Mouse (Mus musculus) testis, adult 2 months (tissue): Measurements from ENCODE around the gene Ggnbp2. TPM values are rescaled to one million over a fixed set of nuclear protein-coding genes. Genes with fewer than 3 reads are reported as not detected.
A peak's percentile ranks its signal among the peaks of the same experiment; 100 is the strongest.

Source experiments
- H3K27ac ChIP-seq: fragments of 200-500 bp; 2 replicates; pipeline ENCODE4 v1.5.1; 2012; ENCODE audit warnings: low read depth, low read length; ENCODE audit not compliant: control insufficient read depth, insufficient read depth
- H3K27me3 ChIP-seq: fragments of 200-500 bp; 2 replicates; pipeline ENCODE4 v1.6.1; 2012; ENCODE audit warnings: mild to moderate bottlenecking, low read length, moderate library complexity; ENCODE audit not compliant: control insufficient read depth, insufficient read depth
- H3K36me3 ChIP-seq: fragments of 200-500 bp; 2 replicates; pipeline ENCODE4 v1.6.1; 2012; ENCODE audit warnings: mild to moderate bottlenecking, low read length; ENCODE audit not compliant: control insufficient read depth, insufficient read depth
- H3K4me1 ChIP-seq: fragments of 200-500 bp; 2 replicates; pipeline ENCODE4 v1.6.1; 2012; ENCODE audit warnings: low read length; ENCODE audit not compliant: control insufficient read depth, insufficient read depth
- H3K4me3 ChIP-seq: fragments of 200-500 bp; 2 replicates; pipeline ENCODE4 v1.5.1; 2012; ENCODE audit warnings: low read depth, mild to moderate bottlenecking, low read length, moderate library complexity, mixed read lengths; ENCODE audit not compliant: control insufficient read depth
- CTCF ChIP-seq: fragments of 200-500 bp; IDR thresholded peaks from 2 replicates; pipeline ENCODE4 v1.5.1; 2012; ENCODE audit warnings: low read depth, mild to moderate bottlenecking, inconsistent platforms, low read length, moderate library complexity; ENCODE audit not compliant: control insufficient read depth, insufficient read depth, insufficient replicate concordance
- POLR2A ChIP-seq: fragments of 200-500 bp; IDR thresholded peaks from 2 replicates; pipeline ENCODE4 v1.6.1; 2012; ENCODE audit warnings: low read depth, mild to moderate bottlenecking, inconsistent platforms, low read length, moderate library complexity; ENCODE audit not compliant: control insufficient read depth
- polyA plus RNA-seq: library from polyadenylated mRNA; depleted of rRNA; stranded (reverse); fragments of >200 nt; gene quantifications from 2 replicates; pipeline ENCODE4 v1.2.3, GENCODE M21; 2012; rRNA removed

The Ggnbp2 gene
- polyA plus RNA-seq, 1 experiment, result 308 TPM

- H3K27ac ChIP-seq, result no peak overlapping the region
These were observed 56.7 kb downstream of the Ggnbp2 start for GRCm38 (mm10) chr11:84813724-84814510.

GRCm38 (mm10) chr11:84804373-84804772, 66.2 kb downstream of the Ggnbp2 start:
- Histone ChIP-seq H3K27me3 (no peaks in the 10 kb centered on the region), H3K4me3 (no peak overlapping the region), H3K4me1 (no peaks in the 10 kb centered on the region), H3K27ac (no peak overlapping the region), H3K36me3 (no peaks in the 10 kb centered on the region)
- TF ChIP-seq CTCF (no peak), POLR2A (no peak)

More at GRCm38 (mm10) chr11:84813724-84814510, 56.7 kb downstream of the Ggnbp2 start:
- Histone ChIP-seq H3K27me3 (no peaks in the 10 kb centered on the region), H3K36me3 (no peaks in the 10 kb centered on the region), H3K4me3 (no peak overlapping the region), H3K4me1 (peaks cover 2% of the 10 kb centered on the region)
- TF ChIP-seq CTCF (peak; percentile 93; the same call in 1 of the 2 replicates), POLR2A (0 out of 2 replicates have a peak, but pooled peaks have one; percentile 10)

GRCm38 (mm10) chr11:84797627-84798353, 72.8 kb downstream of the Ggnbp2 start:
- no peak for TF ChIP-seq POLR2A
- TF ChIP-seq CTCF, result peak; percentile 99
- Histone ChIP-seq H3K4me3 (peak overlapping the region; percentile 67), H3K4me1 (peaks cover 16% of the 10 kb centered on the region), H3K27me3 (no peaks in the 10 kb centered on the region), H3K27ac (no peak overlapping the region), H3K36me3 (no peaks in the 10 kb centered on the region)

GRCm38 (mm10) chr11:84797026-84797425, 73.6 kb downstream of the Ggnbp2 start:
- H3K36me3 ChIP-seq, result no peaks in the 10 kb centered on the region
- H3K4me1 ChIP-seq, result peaks cover 16% of the 10 kb centered on the region
- no peak for TF ChIP-seq POLR2A
- no peak for TF ChIP-seq CTCF
- peak overlapping the region; percentile 67 for H3K4me3 ChIP-seq
- no peaks in the 10 kb centered on the region for H3K27me3 ChIP-seq
- no peak overlapping the region for H3K27ac ChIP-seq

- Histone ChIP-seq H3K4me3 (peak overlapping the region; percentile 42), H3K4me1 (peaks cover 16% of the 10 kb centered on the region), H3K27ac (no peak overlapping the region), H3K27me3 (no peaks in the 10 kb centered on the region), H3K36me3 (no peaks in the 10 kb centered on the region)
- peak; percentile 93; the same call in 1 of the 2 replicates for TF ChIP-seq CTCF
- TF ChIP-seq POLR2A, result no peak
These were observed 76.0 kb downstream of the Ggnbp2 start for GRCm38 (mm10) chr11:84794496-84795113.

- Histone ChIP-seq H3K36me3 (no peaks in the 10 kb centered on the region), H3K27me3 (no peaks in the 10 kb centered on the region), H3K4me1 (peaks cover 16% of the 10 kb centered on the region), H3K27ac (no peak overlapping the region), H3K4me3 (no peak overlapping the region)
- TF ChIP-seq POLR2A (no peak), CTCF (no peak)
These were observed 77.1 kb downstream of the Ggnbp2 start for GRCm38 (mm10) chr11:84793545-84793944.

- no peak overlapping the region for H3K27ac ChIP-seq
These were observed 80.2 kb downstream of the Ggnbp2 start for GRCm38 (mm10) chr11:84790383-84790782.

More at GRCm38 (mm10) chr11:84790383-84790782, 80.2 kb downstream of the Ggnbp2 start:
- no peaks in the 10 kb centered on the region; the same call in 1 of the 2 replicates for H3K4me1 ChIP-seq
- H3K27me3 ChIP-seq, result no peaks in the 10 kb centered on the region
- no peaks in the 10 kb centered on the region for H3K36me3 ChIP-seq
- no peak overlapping the region for H3K4me3 ChIP-seq
- TF ChIP-seq POLR2A, result no peak
- TF ChIP-seq CTCF, result no peak

Other genes starting within 250 kb of the Ggnbp2 start
- 3.6 and 4.2 TPM in 2 replicates for gene Mrm1, start 51.3 kb downstream of the Ggnbp2 start, polyA plus RNA-seq
- 34.0 and 35.2 TPM in 2 replicates for gene Dhrs11, start 41.8 kb downstream of the Ggnbp2 start, polyA plus RNA-seq
- gene Myo19, start 9.3 kb upstream of the Ggnbp2 start, polyA plus RNA-seq, result 24.5 and 24.7 TPM in 2 replicates
- gene Pigw, start 9.5 kb upstream of the Ggnbp2 start, polyA plus RNA-seq, result 1.9 and 2.9 TPM in 2 replicates
- 44.6 and 45.3 TPM in 2 replicates for gene Znhit3, start 45.5 kb upstream of the Ggnbp2 start, polyA plus RNA-seq
- gene Car4, start 87.0 kb upstream of the Ggnbp2 start, polyA plus RNA-seq, result 2.4 and 4.0 TPM in 2 replicates